Mouse (Mus musculus): ENCODE data around the gene Spsb1. TPM values are rescaled to one million over a fixed set of nuclear protein-coding genes. Genes with fewer than 3 reads are reported as not detected.
A peak's percentile ranks its signal among the peaks of the same experiment; 100 is the strongest.

The Spsb1 gene
- total and polyA plus RNA-seq, 2 experiments from 2014 or later, result 6.2 to 7.3 TPM

GRCm38 (mm10) chr4:149930755-149931154 is 24.1 kb downstream of the Spsb1 start:
- no peak overlapping the region for H3K27ac ChIP-seq (ENCODE audit: low read depth, low read length)
- no peaks in the 10 kb centered on the region for H3K9me3 ChIP-seq (ENCODE audit: low read length)
- H3K27me3 ChIP-seq (ENCODE audit: insufficient read depth, low read length), result no peaks in the 10 kb centered on the region
- ATAC-seq, result no peak
- H3K9ac ChIP-seq, result no peak overlapping the region
- no peaks in the 10 kb centered on the region for H3K4me1 ChIP-seq (ENCODE audit: insufficient read depth)
- H3K4me3 ChIP-seq (ENCODE audit: low read depth, low read length), result no peak overlapping the region
- TF ChIP-seq CTCF (IDR thresholded peaks at IDR 0.05; ENCODE audit: low read depth), result no peak
- no peak for DNase-seq
- H3K36me3 ChIP-seq (ENCODE audit: insufficient read depth), result no peaks in the 10 kb centered on the region
- H3K4me2 ChIP-seq (ENCODE audit: low read depth), result no peak overlapping the region
- WGBS, result 75% methylated on average over 3 of the region's 3 CpGs

DNA sequence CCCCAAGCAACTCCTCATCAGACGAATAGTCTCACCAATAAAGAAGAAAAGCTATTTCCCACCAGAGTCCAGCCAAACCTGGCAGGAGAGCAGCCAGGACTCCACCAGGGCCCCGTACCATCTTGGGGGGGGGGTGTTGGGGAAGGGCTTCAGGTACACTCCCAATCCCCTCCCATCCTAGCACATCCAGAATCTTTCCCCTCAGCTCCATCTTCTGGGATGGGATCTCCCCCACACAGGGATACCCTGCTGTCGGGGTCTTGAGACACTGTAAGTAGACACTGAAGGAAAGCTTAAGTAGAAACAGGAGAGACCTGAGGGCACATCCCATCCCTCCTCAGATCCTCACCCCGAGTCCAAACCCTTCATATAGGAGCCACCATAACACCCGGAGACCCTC is 31.8 kb downstream of the Spsb1 start:
- TF ChIP-seq CTCF (IDR thresholded peaks at IDR 0.05; ENCODE audit: low read depth), result no peak
- Histone ChIP-seq H3K9me3 (ENCODE audit: low read length) (no peaks in the 10 kb centered on the region), H3K4me2 (ENCODE audit: low read depth) (no peak overlapping the region), H3K36me3 (ENCODE audit: insufficient read depth) (no peaks in the 10 kb centered on the region), H3K27ac (ENCODE audit: low read depth, low read length) (no peak overlapping the region), H3K4me3 (ENCODE audit: low read depth, low read length) (no peak overlapping the region), H3K9ac (no peak overlapping the region), H3K27me3 (ENCODE audit: insufficient read depth, low read length) (no peaks in the 10 kb centered on the region), H3K4me1 (ENCODE audit: insufficient read depth) (no peaks in the 10 kb centered on the region)
- DNase-seq (no peak), ATAC-seq (no peak)
- WGBS, result 89% methylated on average over 4 of the region's 5 CpGs

GRCm38 (mm10) chr4:149922121-149922718 is 32.6 kb downstream of the Spsb1 start:
- peak overlapping the region; percentile 59 for H3K27ac ChIP-seq (ENCODE audit: low read depth, low read length)

GRCm38 (mm10) chr4:149920886-149921285 is 34.0 kb downstream of the Spsb1 start:
- Histone ChIP-seq H3K27ac (ENCODE audit: low read depth, low read length) (peak overlapping the region; percentile 35; the same call in 1 of the 2 replicates), H3K4me1 (ENCODE audit: insufficient read depth) (no peaks in the 10 kb centered on the region), H3K36me3 (ENCODE audit: insufficient read depth) (no peaks in the 10 kb centered on the region), H3K9ac (no peak overlapping the region), H3K4me2 (ENCODE audit: low read depth) (no peak overlapping the region), H3K4me3 (ENCODE audit: low read depth, low read length) (no peak overlapping the region), H3K27me3 (ENCODE audit: insufficient read depth, low read length) (no peaks in the 10 kb centered on the region), H3K9me3 (ENCODE audit: low read length) (no peaks in the 10 kb centered on the region)
- DNase-seq (peak; percentile 23), ATAC-seq (0 out of 2 replicates have a peak, but pooled peaks have one; percentile 27)
- TF ChIP-seq CTCF (IDR thresholded peaks at IDR 0.05; ENCODE audit: low read depth), result no peak
- 34% methylated on average over 12 of the region's 12 CpGs for WGBS

More at GRCm38 (mm10) chr4:149922121-149922718, 32.6 kb downstream of the Spsb1 start:
- ATAC-seq (peak; percentile 84), DNase-seq (no peak)
- no peaks in the 10 kb centered on the region for H3K36me3 ChIP-seq (ENCODE audit: insufficient read depth)
- no peak overlapping the region for H3K4me2 ChIP-seq (ENCODE audit: low read depth)
- no peaks in the 10 kb centered on the region for H3K4me1 ChIP-seq (ENCODE audit: insufficient read depth)
- H3K4me3 ChIP-seq (ENCODE audit: low read depth, low read length), result no peak overlapping the region
- WGBS, result 37% methylated on average over 14 of the region's 14 CpGs
- no peaks in the 10 kb centered on the region for H3K27me3 ChIP-seq (ENCODE audit: insufficient read depth, low read length)
- TF ChIP-seq CTCF (IDR thresholded peaks at IDR 0.05; ENCODE audit: low read depth), result no peak
- no peak overlapping the region for H3K9ac ChIP-seq
- H3K9me3 ChIP-seq (ENCODE audit: low read length), result no peaks in the 10 kb centered on the region

- Histone ChIP-seq H3K4me2 (ENCODE audit: low read depth) (no peak overlapping the region), H3K36me3 (ENCODE audit: insufficient read depth) (no peaks in the 10 kb centered on the region), H3K27me3 (ENCODE audit: insufficient read depth, low read length) (no peaks in the 10 kb centered on the region), H3K9ac (no peak overlapping the region), H3K27ac (ENCODE audit: low read depth, low read length) (no peak overlapping the region), H3K4me3 (ENCODE audit: low read depth, low read length) (no peak overlapping the region), H3K4me1 (ENCODE audit: insufficient read depth) (no peaks in the 10 kb centered on the region), H3K9me3 (ENCODE audit: low read length) (no peaks in the 10 kb centered on the region)
- ATAC-seq (no peak), DNase-seq (no peak)
- 75% methylated on average over 15 of the region's 15 CpGs for WGBS
- TF ChIP-seq CTCF (IDR thresholded peaks at IDR 0.05; ENCODE audit: low read depth), result no peak
Observed at GRCm38 (mm10) chr4:149918455-149919070, 36.3 kb downstream of the Spsb1 start.

DNA sequence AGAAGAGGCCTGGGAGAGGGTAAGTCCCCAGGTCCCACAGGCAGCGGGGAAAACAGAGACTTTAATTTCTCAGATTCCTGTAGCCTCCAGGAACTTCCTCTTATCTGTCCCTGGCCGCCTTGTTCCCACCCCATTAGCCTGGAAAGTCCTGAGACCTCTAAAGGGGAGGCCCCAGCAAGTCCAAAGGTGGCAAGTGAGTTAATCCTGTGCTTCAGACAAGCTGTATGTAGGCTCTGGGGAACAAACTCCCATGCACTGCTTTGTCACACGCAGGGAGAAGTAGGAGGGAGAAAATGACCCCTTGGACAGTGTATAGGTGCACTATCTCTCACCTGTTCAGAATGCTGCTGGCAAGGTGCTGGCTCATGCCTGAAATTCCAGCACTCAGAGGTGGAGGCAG is 38.0 kb downstream of the Spsb1 start:
- Histone ChIP-seq H3K4me1 (ENCODE audit: insufficient read depth) (no peaks in the 10 kb centered on the region), H3K27ac (ENCODE audit: low read depth, low read length) (no peak overlapping the region), H3K4me3 (ENCODE audit: low read depth, low read length) (no peak overlapping the region), H3K36me3 (ENCODE audit: insufficient read depth) (no peaks in the 10 kb centered on the region), H3K27me3 (ENCODE audit: insufficient read depth, low read length) (no peaks in the 10 kb centered on the region), H3K9ac (no peak overlapping the region), H3K9me3 (ENCODE audit: low read length) (no peaks in the 10 kb centered on the region), H3K4me2 (ENCODE audit: low read depth) (no peak overlapping the region)
- 74% methylated on average over 3 of the region's 3 CpGs for WGBS
- no peak for TF ChIP-seq CTCF (IDR thresholded peaks at IDR 0.05; ENCODE audit: low read depth)
- DNase-seq (no peak), ATAC-seq (no peak)

DNA sequence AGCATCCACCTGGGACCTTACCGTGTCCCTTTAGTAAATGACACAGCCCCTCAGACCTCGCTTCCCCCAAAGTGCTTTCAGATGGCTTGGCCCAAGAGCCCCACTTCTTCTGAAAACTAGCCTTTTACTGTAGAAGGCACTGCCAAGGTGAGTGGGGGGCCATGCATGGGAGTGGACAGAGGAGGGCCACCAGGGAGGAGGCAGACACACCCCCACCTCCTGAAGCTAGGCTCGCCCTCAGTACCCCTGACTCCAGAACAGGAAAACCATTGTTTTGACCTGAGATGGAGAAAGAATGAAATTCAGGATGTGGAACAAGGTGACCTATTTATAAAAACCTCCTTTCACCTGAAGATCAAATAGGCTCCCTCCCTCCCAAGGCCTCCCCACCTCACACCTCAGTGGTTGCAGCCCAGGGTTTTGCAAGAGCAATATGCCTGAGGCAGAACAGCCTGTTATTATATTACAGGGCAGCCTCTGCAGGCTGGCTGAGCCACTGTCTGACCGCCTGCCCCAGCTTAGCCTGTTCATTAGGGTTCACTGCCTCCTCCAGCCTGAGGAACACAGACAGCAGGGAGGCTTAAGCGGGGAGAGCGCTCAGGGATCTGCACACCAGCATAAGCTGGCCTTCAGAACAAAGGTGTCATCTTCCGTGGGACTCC is 41.0 kb downstream of the Spsb1 start:
- DNase-seq, result no peak

More for the DNA sequence above, 41.0 kb downstream of the Spsb1 start:
- H3K4me1 ChIP-seq (ENCODE audit: insufficient read depth), result no peaks in the 10 kb centered on the region
- no peak overlapping the region for H3K4me3 ChIP-seq (ENCODE audit: low read depth, low read length)
- no peaks in the 10 kb centered on the region for H3K9me3 ChIP-seq (ENCODE audit: low read length)
- no peak for ATAC-seq
- H3K27ac ChIP-seq (ENCODE audit: low read depth, low read length), result no peak overlapping the region
- no peak overlapping the region for H3K9ac ChIP-seq
- no peaks in the 10 kb centered on the region for H3K36me3 ChIP-seq (ENCODE audit: insufficient read depth)
- TF ChIP-seq CTCF (IDR thresholded peaks at IDR 0.05; ENCODE audit: low read depth), result no peak
- H3K4me2 ChIP-seq (ENCODE audit: low read depth), result no peak overlapping the region
- WGBS, result 76% methylated on average over 7 of the region's 7 CpGs
- no peaks in the 10 kb centered on the region for H3K27me3 ChIP-seq (ENCODE audit: insufficient read depth, low read length)
